Mouse (Mus musculus): ENCODE measurements at regions not wholly inside any gene's neighbourhood (a gene's known extent, or its start where the extent isn't known, plus 50 kb on each side); places are given as distances from the start of the nearest gene placed in this dataset.

DNA sequence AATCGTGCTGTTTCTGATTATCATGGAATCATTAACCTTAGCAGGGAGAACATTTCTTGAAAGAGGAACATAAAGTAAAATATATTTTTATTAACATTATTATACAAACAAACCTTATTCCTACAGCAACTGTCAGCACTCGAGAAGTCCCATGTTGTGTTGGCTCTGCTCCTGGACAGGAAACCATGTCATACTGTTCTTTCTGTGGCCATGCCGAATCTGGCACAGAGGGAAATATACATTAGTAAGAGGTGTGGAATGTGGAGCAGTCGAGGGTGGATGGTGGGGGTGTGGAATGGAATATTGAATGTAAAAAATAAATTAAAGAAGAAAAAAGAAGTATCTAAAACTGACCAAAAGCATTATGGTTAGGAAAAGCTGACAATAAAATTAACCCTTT, 342.1 kb upstream of the Pmfbp1 start:
- DNase-seq (ENCODE audit: low spot score): no peak

DNA sequence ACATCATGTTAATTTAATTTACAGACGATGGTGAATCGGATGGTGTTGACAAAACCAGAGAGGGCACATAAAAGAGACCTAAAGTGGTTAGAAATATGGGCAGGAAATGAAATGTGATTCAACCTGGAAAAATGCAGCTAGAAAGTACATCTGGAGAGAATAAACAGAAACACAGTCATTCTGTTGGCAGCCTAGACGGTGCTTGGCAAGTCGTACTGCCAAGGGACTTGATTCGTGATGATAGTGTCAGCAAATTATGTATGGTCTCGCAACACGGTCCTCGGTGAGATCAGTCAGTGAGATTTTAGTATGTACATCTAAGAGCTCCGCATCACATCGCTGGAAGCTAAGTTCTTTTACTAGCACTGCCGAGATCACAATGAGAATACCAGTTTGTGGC, 338.3 kb upstream of the Pmfbp1 start:
- DNase-seq (ENCODE audit: low spot score): no peak

DNA sequence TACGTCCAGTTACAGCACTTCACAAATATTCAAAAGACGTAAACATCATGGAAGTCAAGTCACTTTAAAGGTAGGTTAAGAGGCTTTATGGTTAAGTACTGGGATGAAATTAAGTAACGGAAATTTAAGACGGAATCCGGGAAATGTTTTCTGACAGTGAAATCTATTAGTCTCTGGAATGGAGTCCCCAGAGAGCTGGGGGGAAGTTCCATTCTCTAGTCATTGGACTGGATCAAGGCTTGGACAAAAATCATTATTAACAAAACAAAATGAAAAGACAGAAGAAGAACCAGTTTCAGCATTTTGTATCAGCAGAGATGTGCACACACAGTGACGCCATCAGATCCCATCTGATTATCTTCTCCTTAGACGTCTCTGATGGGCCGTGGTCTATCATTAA, 337.8 kb upstream of the Pmfbp1 start:
- no peak for DNase-seq (ENCODE audit: low spot score)

DNA sequence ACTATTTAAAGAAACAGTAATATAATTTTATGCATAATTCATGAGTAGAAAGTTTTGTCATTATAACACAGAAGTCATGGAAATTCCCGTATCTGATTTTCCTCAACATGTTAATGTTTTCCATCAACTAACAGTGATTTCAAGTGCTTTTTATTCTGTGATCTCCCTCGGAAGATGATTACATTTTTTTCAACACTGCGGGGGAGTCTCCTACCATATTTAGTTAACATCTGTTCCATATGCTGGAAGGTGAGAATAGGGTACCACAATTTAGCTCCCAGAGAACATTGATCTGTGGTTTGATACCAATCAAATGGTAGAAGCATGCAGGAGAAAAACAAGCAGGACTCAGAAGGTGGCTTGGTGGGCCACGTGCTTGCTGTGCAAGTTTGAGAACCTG, 321.1 kb upstream of the Pmfbp1 start:
- no peak for DNase-seq (ENCODE audit: low spot score)

DNA sequence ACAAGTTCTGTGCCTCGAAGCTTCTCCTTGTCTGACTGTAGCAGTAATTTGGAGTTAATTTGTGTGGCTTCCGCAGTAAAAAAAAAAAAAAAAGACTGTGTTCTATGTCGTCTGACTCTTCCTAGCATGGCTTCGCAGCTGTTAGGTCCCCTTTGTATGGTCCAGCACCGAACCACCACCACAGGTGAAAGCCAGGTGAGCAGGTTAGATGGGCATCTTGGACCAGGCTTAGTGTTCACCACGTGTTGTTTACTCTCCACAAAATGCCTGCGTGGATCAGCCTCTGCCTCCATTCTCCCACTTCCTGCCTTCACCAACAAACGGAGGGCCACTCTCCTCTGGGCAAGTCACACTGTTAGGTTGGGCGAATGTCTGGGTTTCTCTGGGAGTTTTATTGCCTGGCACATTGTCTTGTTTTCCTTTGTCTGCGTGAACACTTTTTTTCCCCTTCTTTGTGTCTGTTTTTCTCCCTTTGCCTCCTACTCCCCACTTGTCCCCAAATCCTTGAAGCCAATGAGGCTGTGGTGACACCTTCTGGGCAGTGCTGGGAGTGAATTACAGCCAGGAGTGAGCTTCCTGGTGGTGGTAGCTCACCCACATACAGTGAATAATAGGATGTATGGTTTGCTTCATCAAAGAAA, 308.1 kb upstream of the Pmfbp1 start:
- peak; percentile 18 for DNase-seq (ENCODE audit: low spot score)

DNA sequence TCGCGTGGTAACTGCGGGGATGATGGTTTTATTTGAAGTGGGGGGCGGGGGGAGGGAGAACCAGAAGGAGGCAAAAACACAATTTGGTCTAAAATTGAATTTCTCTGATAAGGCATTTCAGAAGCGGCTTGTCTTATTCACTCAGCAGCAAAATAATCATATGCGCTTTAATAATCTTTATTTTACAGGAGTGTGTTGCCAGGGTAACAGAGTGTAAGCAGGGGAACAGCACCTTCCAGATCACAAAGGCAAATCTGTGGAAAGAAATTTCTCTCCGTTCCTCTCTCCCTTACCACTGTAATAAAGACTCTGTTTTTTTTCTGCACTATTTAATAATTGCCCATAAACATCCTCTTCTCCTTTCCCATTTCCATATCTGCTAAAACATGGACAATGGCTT, 306.2 kb upstream of the Pmfbp1 start:
- DNase-seq (ENCODE audit: low spot score): no peak

DNA sequence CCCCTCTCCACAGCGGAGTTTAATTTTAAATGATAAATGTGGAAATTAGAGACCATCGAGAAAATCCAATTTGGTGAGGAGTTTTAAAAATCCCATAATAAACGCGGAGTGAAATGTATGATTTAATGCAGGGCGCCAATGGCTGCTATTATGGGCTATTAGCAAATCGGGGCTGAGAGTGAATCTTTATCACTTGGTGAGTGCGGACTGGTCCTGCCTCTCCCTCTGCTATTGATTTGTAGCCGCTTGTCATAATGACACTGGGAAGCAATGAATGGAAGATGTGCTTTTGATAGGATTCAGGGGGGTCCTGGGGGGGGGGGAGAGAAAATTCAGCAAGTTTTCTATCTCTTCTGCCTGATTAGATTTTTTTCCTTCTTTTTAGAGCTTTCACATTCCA, 279.6 kb upstream of the Pmfbp1 start:
- no peak for DNase-seq (ENCODE audit: low spot score)

DNA sequence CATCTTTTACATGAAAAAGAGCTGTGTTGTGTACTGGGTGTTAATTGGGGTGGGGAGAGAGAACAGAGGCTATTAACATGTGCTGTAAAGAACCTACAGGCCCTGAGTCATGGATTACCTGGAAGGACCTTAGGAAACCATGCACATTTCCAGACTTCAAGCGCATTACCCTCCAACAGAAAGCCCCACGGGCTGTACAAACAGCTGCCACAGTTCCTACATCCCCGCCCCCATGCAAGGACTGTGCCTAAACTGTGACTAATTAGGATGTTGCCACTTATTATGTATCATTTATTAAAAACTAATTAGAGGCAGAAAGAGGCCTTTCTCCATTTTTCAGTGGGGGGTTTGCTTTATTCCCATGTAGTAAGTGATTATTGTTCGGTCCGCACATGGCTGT, 277.5 kb upstream of the Pmfbp1 start:
- DNase-seq (ENCODE audit: low spot score): no peak

DNA sequence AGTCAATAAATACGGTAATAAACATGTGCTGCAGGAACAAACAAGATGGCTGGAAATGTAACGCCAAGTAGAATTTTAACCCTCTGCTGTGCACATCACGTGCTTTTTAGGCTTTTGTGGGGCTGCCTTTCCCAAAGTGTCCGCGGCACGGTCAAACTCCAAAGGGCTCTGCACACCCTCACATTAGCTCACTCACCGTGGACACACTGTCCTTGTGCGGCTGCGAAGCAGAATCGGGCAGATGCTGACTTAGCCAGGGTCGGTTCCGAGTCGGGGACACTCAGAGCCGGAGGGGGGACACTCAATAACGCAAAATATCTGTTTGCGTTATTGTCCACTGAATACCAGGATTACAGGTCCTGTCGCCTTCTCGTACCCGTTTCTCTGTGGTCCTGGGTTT, 276.5 kb upstream of the Pmfbp1 start:
- DNase-seq (ENCODE audit: low spot score): no peak

DNA sequence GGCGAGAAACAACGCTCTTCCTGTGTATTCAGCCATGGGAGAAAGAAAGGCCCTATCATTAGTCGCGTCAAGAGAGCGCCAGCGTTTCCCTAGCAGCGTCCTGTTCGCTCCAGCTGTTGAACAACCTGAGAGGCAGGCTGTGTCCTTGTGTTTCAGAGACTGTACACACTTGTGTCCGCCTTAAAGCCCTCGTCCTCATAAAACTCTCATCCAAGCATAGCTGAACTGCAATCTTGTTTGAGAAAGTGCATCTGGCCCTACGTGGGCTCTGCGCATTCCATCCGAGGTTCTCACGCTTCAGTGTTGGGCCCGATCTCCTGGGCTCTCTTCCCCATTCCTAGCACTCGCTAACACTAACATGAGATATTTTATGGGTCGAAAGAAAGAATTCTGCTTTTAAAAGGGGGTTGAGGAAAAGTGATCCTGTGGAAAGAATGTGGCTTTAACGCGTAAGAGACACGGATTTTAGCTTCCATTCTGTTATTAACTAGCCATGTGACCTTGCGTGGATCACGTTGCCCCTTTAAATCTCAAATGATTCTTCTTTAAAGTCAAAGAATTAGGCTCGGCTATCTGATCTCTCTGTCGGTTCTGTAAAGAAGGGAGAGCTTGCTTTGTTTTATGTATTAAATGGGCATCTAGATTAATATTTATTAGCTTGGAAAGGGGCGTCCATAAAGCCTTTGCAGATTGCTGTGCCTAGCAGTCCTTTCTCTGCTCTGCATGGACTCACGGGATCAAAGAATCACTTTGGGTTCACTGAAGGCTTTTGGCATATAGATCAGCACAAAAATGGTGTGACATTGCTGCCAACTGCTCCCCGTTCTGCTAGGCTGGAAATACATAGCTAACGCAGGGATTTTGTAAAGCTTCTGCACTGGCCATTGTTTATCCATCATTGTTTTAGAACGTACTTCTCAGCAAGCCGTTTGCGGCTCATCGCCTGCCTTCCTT, 261.3 kb upstream of the Pmfbp1 start:
- no peak for DNase-seq (ENCODE audit: low spot score)

DNA sequence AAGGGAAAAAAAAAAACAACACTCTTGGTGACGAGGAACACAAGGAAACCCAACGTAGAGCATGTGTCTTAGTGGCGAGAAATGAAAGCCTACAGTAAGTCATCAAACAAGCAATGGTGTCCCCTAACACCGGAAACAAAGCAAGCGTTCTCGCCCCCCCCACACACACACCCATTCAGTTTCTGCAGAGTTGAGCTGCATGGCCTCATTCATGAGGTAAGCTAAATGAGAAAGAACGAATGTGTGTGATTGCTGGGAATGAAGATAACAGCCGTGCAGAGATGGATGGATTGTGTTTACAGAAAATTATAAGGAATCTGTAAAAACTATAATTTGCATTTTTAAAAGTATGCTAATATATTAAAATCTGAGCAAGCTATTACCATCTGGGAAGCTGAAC, 248.3 kb upstream of the Pmfbp1 start:
- no peak for DNase-seq (ENCODE audit: low spot score)

DNA sequence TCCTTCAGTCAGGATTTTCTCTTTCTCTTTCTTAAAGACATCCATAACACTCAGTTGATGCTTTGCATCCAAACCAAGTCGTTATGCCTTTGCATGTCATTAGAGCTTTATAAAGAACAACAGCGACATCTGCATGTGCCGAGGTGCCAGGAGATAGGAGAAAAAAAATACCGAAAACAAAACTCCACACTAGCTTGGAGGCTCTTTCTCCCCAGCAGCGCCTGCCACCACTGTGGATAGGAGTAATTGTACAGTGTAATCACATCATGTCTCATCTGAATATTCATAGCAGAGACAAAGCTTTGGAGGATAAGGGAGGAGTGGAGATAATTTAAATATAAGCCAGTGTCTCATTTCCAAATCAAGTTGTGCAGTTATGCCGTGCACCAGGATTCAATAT, 246.0 kb upstream of the Pmfbp1 start:
- no peak for DNase-seq (ENCODE audit: low spot score)

DNA sequence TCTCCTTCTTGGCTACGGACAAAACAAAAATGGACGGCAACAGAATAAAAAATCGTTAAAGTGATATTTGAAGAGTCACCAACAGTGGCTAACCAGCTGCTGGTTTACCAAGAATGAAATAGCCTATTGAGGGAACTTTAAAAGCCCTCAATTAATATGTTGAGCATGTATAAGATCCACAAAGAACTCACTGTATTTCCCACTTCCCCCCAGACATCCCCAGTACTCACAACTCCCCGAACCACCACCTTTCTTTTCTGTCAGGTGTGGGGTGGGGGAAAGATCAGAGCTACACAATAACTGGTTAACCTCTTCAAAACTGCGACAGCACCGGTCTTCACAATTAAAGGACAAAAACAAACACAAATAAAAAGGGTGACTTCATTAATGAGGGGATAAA, 245.5 kb upstream of the Pmfbp1 start:
- no peak for DNase-seq (ENCODE audit: low spot score)

DNA sequence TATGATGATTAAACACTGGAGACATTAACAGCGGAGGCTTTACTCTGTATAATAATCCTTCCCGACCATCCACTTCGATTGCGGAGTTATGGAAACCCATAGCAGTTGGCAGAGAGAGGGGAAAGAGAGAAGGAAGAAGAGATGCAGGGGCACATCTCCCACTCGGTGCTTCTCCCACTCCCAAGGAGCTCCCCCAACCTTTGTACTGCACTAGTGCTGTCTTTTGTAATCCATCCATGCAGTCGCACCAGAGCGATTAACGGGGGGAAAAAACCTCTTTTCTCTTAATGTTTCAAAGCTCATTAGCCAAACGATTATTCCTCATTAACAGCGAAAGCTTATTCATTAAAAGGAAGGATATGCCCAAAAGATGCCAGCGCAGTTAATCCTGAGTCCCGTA, 244.6 kb upstream of the Pmfbp1 start:
- DNase-seq (ENCODE audit: low spot score): no peak

DNA sequence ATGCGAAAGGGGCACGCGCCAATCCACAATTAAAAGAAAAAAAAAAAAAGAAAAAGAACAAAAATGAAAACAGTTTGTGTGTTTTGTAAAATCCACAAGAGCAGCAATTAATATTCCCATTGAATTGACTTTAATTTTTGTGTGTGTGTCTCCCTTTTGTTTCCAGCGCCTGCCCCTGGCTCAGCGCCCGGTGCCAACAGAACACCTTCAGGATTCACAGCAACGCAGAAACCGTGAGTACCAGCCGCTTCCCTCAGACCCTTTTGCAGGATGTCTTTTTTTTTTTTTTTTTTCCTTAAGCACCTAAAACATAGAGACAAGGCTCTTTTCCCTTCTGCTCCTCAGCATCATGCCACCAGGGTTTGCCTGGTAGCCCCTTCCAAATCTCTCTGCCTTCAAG, 244.1 kb upstream of the Pmfbp1 start:
- no peak for DNase-seq (ENCODE audit: low spot score)

DNA sequence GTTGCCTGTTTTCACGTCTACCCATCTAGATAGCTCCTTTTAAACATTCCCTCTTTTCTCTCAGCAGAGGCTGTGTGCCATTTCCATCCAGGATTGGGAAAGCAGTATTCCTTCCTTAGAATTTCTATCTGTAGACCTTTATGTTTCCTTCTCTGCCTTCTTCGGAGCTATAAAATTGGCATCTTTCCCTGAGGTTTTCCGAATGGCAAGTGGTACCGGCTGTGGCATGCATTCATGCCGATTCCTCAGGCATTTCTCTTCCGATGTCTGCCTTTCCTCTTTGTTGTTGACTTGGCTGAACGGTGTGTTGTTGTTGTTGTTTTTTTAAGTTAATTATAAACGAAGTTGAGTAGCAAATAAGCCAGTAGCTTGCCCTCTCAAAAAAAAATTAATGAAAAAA, 243.3 kb upstream of the Pmfbp1 start:
- DNase-seq (ENCODE audit: low spot score): no peak

DNA sequence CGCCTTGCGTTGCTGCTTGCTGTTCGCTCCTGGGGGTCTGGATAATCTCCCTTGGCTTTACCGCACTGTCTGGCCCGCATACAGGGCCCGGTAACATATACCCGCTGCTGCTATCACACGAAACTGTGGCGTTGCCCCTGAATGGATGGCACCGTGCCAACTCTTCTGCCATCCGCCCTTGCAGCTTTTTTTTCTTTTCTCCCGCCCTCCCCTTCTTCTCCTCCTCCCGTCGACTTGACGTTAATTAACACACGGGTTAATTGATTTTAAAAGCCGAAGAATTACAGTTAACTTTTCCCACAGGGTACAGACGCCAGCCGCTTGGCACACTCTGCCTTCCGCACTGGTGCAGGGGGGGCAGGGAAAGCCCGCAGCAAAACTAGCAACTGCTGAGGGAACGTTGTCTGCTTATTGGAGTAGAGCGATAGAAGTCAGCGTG, 242.4 kb upstream of the Pmfbp1 start:
- DNase-seq (ENCODE audit: low spot score): no peak

DNA sequence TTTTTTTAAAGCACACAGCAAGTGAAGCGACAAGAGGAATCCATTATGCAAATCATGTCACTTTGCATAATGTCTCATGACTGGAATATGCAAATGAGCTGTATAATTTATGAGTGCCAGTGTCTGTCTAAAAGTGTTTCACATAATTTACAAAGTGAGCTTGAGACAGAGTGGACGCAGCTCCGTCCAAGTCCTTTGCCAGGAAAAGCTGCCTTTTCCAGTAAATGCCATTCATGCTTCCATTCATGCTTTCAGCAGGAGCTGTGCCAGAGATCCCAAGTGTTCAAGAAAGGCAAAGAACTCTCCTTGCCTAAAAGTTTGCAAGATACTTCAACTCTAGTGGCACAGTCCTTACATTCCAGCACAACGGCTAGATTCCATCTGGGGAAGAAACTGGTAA, 241.4 kb upstream of the Pmfbp1 start:
- DNase-seq (ENCODE audit: low spot score): no peak

DNA sequence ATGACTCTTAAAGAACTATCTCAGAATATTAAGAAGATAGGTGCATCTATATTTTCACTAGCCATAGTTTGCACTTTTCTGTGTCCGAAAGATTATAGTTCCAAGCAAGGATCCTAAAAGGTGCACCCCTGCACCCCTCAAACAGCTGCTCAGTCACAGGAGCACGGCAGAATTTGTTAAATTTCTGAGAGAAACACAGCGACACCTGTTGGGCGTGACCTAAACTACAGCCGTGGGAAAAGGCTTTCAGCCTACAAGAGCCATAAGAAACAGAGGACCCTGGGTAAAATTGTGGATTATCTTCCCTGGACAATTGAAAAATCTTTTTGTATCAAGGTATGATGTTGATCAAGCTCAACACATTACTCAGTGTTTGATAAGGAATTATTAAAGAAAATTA, 214.7 kb upstream of the Pmfbp1 start:
- peak; percentile 57 for DNase-seq (ENCODE audit: low spot score)

DNA sequence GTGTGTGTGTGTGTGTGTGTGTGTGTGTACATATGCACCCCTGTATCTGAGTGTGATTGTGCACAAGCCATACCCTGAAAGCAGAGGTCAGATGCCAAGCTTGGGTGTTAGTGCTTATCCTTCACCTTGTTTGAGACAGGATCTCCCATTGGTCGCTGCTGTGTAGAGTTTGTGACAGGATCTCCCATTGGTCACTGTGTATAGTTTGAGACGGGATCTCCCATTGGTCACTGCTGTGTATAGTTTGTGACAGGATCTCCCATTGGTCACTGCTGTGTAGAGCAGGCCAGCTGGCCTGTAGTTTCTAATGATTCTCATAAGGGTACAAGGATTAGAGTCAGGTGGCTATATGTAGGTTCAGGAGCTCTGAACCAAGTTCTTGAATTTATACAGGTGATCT, 213.3 kb upstream of the Pmfbp1 start:
- peak; percentile 27 for DNase-seq (ENCODE audit: low spot score)

DNA sequence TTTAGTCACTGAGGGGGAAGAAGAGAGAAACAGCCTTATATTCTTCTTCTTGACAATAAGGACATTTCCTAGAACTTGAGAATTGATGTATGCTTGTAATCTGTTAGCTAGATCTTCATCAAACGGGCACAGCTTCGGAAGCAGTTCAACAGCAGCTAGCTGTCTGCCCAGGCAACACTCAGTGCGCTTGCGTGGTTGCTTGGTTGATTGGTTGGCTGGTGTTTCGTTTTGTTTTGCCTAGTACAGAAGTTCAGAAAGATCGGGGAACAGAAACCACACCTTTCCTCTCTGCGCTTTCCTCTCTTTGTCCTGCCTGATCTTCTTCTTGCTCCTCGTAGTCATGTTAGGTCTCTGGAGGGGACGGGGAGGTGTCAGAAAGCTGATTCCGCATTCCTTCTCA, 212.2 kb upstream of the Pmfbp1 start:
- DNase-seq (ENCODE audit: low spot score): peak; percentile 27

DNA sequence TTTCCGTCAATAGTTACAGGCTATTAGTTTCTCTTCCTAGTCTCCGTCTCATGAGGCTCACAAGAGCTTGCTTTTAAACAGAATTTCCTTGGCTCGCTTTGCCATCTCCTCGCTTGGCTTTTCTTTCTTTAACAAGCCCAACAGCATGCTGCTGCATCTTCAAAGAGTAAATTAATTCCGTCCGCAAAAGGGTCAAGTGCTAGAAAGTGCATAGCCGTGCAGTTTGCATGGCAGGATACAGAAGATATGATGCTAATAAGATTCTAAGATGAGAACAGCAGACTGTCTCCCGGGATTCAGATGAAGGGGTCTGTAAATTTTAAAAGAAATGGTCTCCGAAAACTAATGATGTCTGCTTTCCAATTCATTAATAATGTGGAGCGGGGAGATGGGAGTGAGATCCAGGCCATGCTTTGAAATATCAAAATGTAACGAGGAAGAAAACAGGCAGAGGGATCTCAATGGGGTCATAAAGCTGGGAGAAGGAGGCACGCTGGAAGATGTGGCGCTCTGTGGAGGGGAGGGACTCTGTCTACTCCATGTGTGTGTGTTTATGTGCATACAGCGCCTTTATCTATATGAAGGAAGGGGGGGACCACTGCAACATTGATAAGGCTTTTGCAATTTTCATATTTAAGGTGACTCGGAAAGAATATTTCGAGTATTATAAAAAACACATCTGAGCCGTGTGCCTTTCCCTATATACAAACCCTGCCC, 183.0 kb upstream of the Pmfbp1 start:
- no peak for DNase-seq (ENCODE audit: low spot score)
